Mouse (Mus musculus) megakaryocyte, embryonic 14.5 days (primary cell): ENCODE data around the gene Tob1. TPM values are rescaled to one million over a fixed set of nuclear protein-coding genes. Genes with fewer than 3 reads are reported as not detected.

Experiments used
- H3K27me3 ChIP-seq: replicated peaks from 2 replicates; pipeline ENCODE3; 2012; ENCODE audit warnings: inconsistent platforms
- H3K36me3 ChIP-seq: replicated peaks from 2 replicates; pipeline ENCODE3; 2012; ENCODE audit warnings: low read length, inconsistent platforms, mixed read lengths
- H3K4me1 ChIP-seq: 2 replicates; pipeline ENCODE4 v1.6.1; 2012; ENCODE audit warnings: inconsistent platforms
- H3K4me3 ChIP-seq: replicated peaks from 2 replicates; pipeline ENCODE3; 2012; ENCODE audit warnings: moderate library complexity, mild to moderate bottlenecking, inconsistent platforms
- H3K9me3 ChIP-seq: 2 replicates; pipeline ENCODE4 v1.6.1; 2012; ENCODE audit warnings: inconsistent platforms
- FLI1 ChIP-seq: IDR thresholded peaks from 2 replicates; pipeline ENCODE4 v1.6.1; 2012; ENCODE audit warnings: low read length, inconsistent platforms, mixed read lengths
- GATA1 ChIP-seq: IDR thresholded peaks from 3 replicates; pipeline ENCODE4 v1.6.1; 2012; ENCODE audit warnings: mixed read lengths, low read length, inconsistent platforms, borderline replicate concordance
- polyA plus RNA-seq: library from polyadenylated mRNA; stranded (reverse); fragments of >175 nt; gene quantifications from 2 replicates; pipeline ENCODE4 v1.2.3, GENCODE M21; 2012; ENCODE audit warnings: low replicate concordance; ENCODE audit not compliant: insufficient read depth

Gene Tob1
- polyA plus RNA-seq, 1 experiment: 4.3 TPM

DNA sequence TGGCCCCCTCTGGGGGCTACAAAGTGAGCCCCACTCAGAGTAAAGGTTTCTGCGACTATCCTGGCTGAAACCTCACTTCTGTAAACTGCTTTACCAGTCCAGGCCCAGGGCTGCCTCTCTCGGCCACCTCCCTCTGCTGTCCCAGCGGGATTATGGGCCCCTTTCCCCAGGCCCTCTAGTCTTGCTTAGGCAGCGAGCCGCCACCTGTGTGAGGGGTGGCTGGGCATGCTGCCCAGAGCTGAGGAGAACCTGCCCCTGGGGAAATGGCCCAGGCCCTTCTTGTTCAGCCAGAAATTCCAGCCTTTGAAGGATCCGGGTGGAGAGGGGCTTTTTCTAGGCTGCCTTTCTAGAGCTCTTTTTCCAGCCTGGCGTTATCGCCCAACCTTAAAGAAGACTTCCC is 35.6 kb upstream of the Tob1 start:
- no peaks in the 10 kb centered on the region for H3K36me3 ChIP-seq
- H3K9me3 ChIP-seq: peaks cover 5% of the 10 kb centered on the region
- peaks cover 74% of the 10 kb centered on the region for H3K27me3 ChIP-seq
- peaks cover 7% of the 10 kb centered on the region; the same call in 1 of the 2 replicates for H3K4me1 ChIP-seq
- no peak overlapping the region for H3K4me3 ChIP-seq
- TF ChIP-seq GATA1: no peak
- no peak for TF ChIP-seq FLI1

DNA sequence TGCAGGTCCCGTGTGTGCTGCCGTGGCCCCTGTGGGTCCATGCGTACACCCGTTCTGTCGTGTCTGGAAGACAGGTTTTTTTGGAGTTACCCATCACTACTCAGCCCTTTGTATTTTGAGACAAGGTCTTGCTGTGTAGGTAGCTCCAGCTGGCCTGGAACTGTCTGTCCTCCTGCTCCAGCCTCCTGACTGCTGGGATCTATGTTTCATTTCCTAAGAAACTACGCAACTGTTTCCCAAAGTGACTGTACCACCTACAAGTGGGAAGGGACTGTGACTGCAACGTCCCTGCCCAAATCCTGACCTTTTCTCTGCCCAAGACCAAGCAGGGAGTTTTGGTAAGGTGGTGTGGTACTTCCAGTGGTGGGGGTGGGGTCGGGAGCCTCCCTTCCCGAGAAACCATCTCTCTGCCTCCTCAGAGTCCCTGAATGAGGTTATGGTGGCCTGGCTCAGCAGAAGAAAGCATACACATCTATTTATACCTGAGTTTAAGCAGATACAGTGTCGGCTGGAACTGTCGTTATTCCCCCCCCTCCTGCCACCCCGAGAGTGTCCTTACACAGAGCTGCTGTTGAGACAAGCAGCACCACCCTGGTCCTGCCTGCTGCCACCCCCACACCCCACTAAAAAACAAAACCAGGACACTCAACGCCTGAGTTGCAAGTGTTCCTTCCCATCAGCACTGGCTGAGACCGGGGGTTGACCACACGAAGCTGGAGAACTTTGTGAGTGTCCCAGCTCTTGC is 33.2 kb upstream of the Tob1 start:
- H3K9me3 ChIP-seq: no peaks in the 10 kb centered on the region
- no peaks in the 10 kb centered on the region for H3K36me3 ChIP-seq
- peaks cover 80% of the 10 kb centered on the region for H3K27me3 ChIP-seq
- no peak overlapping the region for H3K4me3 ChIP-seq
- H3K4me1 ChIP-seq: peaks cover 7% of the 10 kb centered on the region; the same call in 1 of the 2 replicates
- TF ChIP-seq GATA1: no peak
- no peak for TF ChIP-seq FLI1

DNA sequence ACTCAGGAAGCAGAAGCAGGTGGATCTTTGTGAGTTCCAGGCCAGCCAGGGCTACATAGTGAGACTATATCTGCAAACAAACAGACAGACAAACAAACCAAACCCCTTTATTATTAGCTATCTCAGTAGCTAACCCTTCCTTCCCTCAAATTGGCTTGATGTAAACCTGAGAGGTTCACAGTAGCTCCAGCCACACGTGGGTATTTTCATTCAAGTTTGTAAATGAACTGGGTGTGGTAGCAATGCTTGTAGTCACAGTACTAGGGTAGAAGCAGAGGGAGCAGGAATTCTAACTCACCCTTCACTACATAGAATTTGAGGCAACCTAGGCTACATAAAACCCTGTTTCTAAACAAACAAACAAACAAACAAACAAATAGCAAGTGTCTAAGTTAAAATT is 31.5 kb upstream of the Tob1 start:
- no peak overlapping the region for H3K4me3 ChIP-seq
- 0 out of 2 replicates have a peak, but pooled peaks cover 4% of the 10 kb centered on the region for H3K4me1 ChIP-seq
- H3K27me3 ChIP-seq: peaks cover 86% of the 10 kb centered on the region
- no peaks in the 10 kb centered on the region for H3K36me3 ChIP-seq
- TF ChIP-seq GATA1 (no peak), FLI1 (no peak)
- H3K9me3 ChIP-seq: no peaks in the 10 kb centered on the region

DNA sequence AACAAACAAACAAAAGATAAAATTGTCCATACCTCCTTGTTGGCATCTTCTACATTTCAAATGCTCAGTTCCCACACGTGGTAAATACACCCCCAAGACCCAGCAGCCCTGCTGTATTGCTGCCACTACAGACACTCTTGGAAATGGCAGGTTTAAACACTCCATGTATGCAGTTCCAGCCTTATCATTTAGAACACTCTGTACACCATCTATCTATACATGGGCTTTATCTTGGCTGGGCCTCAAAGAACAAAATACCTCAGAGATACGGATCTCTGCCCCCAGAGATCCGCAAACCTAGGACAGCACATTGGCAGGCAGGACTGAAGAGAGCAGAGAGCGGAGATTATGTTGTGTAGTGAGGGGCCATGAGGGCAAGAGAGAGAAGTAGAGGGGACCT is 31.1 kb upstream of the Tob1 start:
- Histone ChIP-seq H3K9me3 (no peaks in the 10 kb centered on the region), H3K4me1 (0 out of 2 replicates have a peak, but pooled peaks cover 4% of the 10 kb centered on the region), H3K27me3 (peaks cover 87% of the 10 kb centered on the region), H3K4me3 (no peak overlapping the region), H3K36me3 (no peaks in the 10 kb centered on the region)
- TF ChIP-seq FLI1 (no peak), GATA1 (no peak)

DNA sequence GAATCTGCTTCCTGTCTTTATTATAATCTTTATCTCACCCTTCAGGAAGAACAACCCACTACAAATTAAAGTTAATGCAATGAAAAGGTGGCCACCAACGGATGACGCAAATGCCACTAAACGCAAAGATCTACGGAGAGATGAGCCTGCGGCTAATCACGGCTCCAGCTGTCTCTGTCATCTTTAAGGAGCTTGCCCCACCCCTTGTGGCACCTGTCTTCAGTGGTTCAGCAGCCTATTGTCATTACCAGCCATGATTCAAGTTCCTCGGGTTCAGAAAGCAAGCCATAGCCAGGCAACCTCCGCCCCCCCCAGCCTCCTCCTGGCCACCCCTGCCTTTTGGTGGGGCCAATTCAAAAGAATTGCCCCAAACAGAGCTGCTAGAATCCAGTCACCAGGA is 29.6 kb upstream of the Tob1 start:
- peaks cover 87% of the 10 kb centered on the region for H3K27me3 ChIP-seq
- H3K36me3 ChIP-seq: no peaks in the 10 kb centered on the region
- no peak for TF ChIP-seq GATA1
- no peak for TF ChIP-seq FLI1
- H3K4me1 ChIP-seq: 0 out of 2 replicates have a peak, but pooled peaks cover 4% of the 10 kb centered on the region
- H3K9me3 ChIP-seq: no peaks in the 10 kb centered on the region
- H3K4me3 ChIP-seq: no peak overlapping the region

DNA sequence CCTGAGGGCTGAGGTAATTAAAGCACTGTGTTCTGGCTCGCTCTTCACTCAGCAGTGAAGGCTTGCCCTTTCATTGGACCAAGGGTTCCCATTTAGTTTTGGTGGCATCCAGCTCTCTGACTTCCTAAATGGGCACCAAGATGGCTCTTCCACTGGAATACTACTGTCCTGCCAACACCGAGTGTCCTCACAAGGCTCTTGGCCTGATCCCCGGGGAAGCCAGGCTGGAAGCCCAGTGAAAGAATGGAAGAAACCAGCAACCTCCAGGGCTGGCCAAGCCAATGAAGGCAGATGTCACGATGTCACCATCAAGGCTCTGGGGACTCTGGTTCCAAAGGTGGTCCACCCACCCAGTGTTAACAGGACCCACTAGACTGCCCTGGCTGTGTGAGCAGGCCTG is 28.5 kb upstream of the Tob1 start:
- no peak overlapping the region for H3K4me3 ChIP-seq
- no peaks in the 10 kb centered on the region for H3K36me3 ChIP-seq
- H3K4me1 ChIP-seq: 0 out of 2 replicates have a peak, but pooled peaks cover 4% of the 10 kb centered on the region
- TF ChIP-seq FLI1 (no peak), GATA1 (no peak)
- peaks cover 90% of the 10 kb centered on the region for H3K27me3 ChIP-seq
- no peaks in the 10 kb centered on the region for H3K9me3 ChIP-seq

DNA sequence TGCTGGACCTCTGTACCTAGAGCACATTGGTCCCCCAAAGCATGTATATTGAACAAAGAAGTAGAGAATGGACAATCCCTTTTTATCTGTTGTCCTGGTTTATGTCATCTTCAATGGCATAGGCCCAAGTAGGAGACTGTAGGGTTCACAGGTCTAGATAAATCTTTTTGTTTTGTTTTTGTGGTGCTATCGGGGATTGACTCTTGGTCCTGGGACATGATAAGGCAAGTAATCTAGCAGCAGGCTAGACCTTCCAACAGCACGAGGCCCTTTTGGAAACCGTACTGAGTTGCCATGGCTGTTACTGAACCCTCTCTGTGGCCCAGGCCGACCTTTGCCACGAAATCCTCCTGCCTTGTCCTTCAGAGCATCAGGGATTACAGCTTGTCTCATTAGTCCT is 28.1 kb upstream of the Tob1 start:
- no peaks in the 10 kb centered on the region for H3K36me3 ChIP-seq
- H3K9me3 ChIP-seq: no peaks in the 10 kb centered on the region
- no peak overlapping the region for H3K4me3 ChIP-seq
- H3K27me3 ChIP-seq: peaks cover 89% of the 10 kb centered on the region
- TF ChIP-seq FLI1: no peak
- no peak for TF ChIP-seq GATA1
- H3K4me1 ChIP-seq: 0 out of 2 replicates have a peak, but pooled peaks cover 4% of the 10 kb centered on the region

DNA sequence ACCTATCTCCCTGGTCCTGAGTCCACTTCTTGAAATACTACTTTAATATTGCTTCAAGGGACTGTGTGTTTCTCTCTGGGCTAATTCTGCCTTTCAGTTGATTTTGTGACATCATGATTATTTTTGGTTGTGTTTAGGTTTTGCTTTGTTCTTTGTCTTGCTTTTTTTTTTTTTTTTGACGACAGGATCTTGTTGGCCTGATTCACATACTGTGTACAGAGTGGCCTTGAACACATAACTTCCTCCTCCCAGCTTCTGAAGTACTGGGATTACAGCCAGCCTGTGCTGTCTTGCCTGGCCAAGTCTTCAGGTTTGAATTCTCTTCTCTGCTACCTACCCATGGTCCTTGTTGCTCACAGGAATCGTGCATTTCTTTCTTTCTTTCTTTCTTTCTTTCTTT is 27.6 kb upstream of the Tob1 start:
- no peak for TF ChIP-seq FLI1
- Histone ChIP-seq H3K4me3 (no peak overlapping the region), H3K9me3 (no peaks in the 10 kb centered on the region), H3K27me3 (peaks cover 85% of the 10 kb centered on the region), H3K4me1 (peaks cover 4% of the 10 kb centered on the region), H3K36me3 (no peaks in the 10 kb centered on the region)

DNA sequence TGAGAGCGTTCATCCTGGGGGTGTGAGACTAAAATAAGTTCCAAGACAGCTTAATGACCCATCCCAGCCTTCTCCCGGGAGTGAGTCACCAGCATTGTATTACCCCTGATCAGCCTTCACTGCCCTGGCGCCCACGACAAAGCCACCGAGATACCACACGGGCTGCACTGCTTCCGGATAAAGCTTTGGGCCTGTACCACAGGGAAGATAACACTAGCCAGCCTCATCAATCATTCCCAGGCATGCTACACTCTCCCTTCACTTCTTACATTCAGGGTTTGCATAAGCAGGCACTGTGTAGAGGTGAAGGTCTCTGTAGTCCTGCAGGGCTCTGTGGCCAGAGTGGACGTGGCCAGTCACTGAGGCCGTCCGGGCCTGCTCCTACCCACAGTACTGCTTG is 21.7 kb upstream of the Tob1 start:
- no peak for TF ChIP-seq GATA1
- TF ChIP-seq FLI1: no peak
- Histone ChIP-seq H3K9me3 (0 out of 2 replicates have a peak, but pooled peaks cover 5% of the 10 kb centered on the region), H3K4me1 (peaks cover 24% of the 10 kb centered on the region), H3K27me3 (peaks cover 83% of the 10 kb centered on the region), H3K36me3 (no peaks in the 10 kb centered on the region), H3K4me3 (peak overlapping the region; percentile 57)

DNA sequence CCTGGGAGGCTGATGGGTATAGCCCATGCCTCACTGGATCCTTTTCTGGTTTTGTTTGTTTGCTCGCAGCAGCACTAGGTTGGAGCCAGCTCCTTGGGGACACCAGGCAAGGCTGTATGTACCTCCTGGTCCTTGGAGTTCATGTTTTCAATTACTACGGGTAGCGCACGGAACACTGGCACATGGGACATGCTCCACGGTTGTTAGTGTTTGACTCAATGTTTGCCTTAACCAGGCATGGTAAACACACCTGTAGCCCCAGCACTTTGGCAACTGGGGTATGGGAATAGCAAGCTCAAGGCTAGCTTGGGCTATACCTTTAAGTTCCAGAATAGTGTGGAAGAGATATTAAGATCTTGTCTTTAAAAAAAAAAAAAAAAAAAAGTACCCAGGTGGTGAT is 20.6 kb upstream of the Tob1 start:
- peaks cover 84% of the 10 kb centered on the region for H3K27me3 ChIP-seq

DNA sequence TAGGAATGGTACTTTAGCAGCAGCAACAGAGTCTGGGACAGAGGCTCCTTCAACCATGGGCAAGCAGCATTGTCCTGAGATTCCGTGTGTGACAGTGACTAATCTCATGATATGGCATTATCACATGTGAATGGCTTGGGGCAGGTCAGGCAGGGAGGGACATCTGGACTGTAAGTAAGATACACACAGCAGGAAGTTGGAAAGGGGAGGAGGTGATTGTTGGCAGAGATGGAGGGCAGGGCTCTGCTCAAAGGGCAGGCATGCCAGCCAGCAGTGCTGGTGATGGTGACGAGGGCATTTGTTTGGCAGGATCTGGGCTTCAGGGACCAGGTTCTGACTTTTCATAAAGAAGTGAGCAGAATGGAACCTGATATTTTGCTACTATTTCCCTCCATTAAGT is 18.1 kb upstream of the Tob1 start:
- TF ChIP-seq GATA1: no peak
- no peak for TF ChIP-seq FLI1
- Histone ChIP-seq H3K4me1 (peaks cover 34% of the 10 kb centered on the region), H3K9me3 (peaks cover 12% of the 10 kb centered on the region), H3K4me3 (no peak overlapping the region), H3K36me3 (no peaks in the 10 kb centered on the region), H3K27me3 (peaks cover 89% of the 10 kb centered on the region)

More for the DNA sequence above, 20.6 kb upstream of the Tob1 start:
- TF ChIP-seq FLI1: no peak
- TF ChIP-seq GATA1: no peak
- Histone ChIP-seq H3K9me3 (peaks cover 12% of the 10 kb centered on the region), H3K36me3 (no peaks in the 10 kb centered on the region), H3K4me1 (peaks cover 24% of the 10 kb centered on the region), H3K4me3 (no peak overlapping the region)
